Mouse (Mus musculus): ENCODE measurements around the gene Asap2. TPM values are rescaled to one million over a fixed set of nuclear protein-coding genes. Genes with fewer than 3 reads are reported as not detected.

Gene Asap2
- polyA plus RNA-seq, 1 experiment from 2014 or later, result 12.7 TPM

GRCm38 (mm10) chr12:21205799-21206198 is 215.5 kb downstream of the Asap2 start:
- ATAC-seq (replicated peaks), result no peak
- Histone ChIP-seq H3K4me1 (peaks cover 24% of the 10 kb centered on the region), H3K36me3 (peaks cover 31% of the 10 kb centered on the region), H3K4me2 (replicated peaks) (no peak overlapping the region), H3K4me3 (no peak overlapping the region), H3K27ac (replicated peaks) (no peak overlapping the region), H3K9me3 (no peaks in the 10 kb centered on the region), H3K9ac (replicated peaks) (no peak overlapping the region), H3K27me3 (no peaks in the 10 kb centered on the region)
- 91% methylated on average over 4 of the region's 4 CpGs for WGBS

GRCm38 (mm10) chr12:21207422-21207821 is 217.2 kb downstream of the Asap2 start:
- peaks cover 32% of the 10 kb centered on the region for H3K36me3 ChIP-seq
- H3K27me3 ChIP-seq, result no peaks in the 10 kb centered on the region
- no peak overlapping the region for H3K4me3 ChIP-seq
- H3K4me1 ChIP-seq, result peaks cover 19% of the 10 kb centered on the region
- no peak overlapping the region for H3K4me2 ChIP-seq (replicated peaks)
- H3K27ac ChIP-seq (replicated peaks), result no peak overlapping the region
- no peaks in the 10 kb centered on the region for H3K9me3 ChIP-seq
- ATAC-seq (replicated peaks), result no peak
- H3K9ac ChIP-seq (replicated peaks), result no peak overlapping the region
- WGBS, result 90% methylated on average over 5 of the region's 5 CpGs

GRCm38 (mm10) chr12:21208172-21208795 is 218.0 kb downstream of the Asap2 start:
- WGBS, result 92% methylated on average over 11 of the region's 11 CpGs
- H3K4me2 ChIP-seq (replicated peaks), result no peak overlapping the region
- H3K36me3 ChIP-seq, result peaks cover 38% of the 10 kb centered on the region
- H3K9ac ChIP-seq (replicated peaks), result no peak overlapping the region
- peaks cover 19% of the 10 kb centered on the region for H3K4me1 ChIP-seq
- H3K27me3 ChIP-seq, result no peaks in the 10 kb centered on the region
- no peak for ATAC-seq (replicated peaks)
- no peak overlapping the region for H3K27ac ChIP-seq (replicated peaks)
- H3K9me3 ChIP-seq, result no peaks in the 10 kb centered on the region
- H3K4me3 ChIP-seq, result no peak overlapping the region

- Histone ChIP-seq H3K27me3 (no peaks in the 10 kb centered on the region), H3K36me3 (peaks cover 46% of the 10 kb centered on the region)
These were observed 219.0 kb downstream of the Asap2 start for GRCm38 (mm10) chr12:21209273-21209672.

GRCm38 (mm10) chr12:21212876-21213275 is 222.6 kb downstream of the Asap2 start:
- H3K4me1 ChIP-seq, result no peaks in the 10 kb centered on the region
- H3K9ac ChIP-seq (replicated peaks), result no peak overlapping the region
- H3K4me2 ChIP-seq (replicated peaks), result no peak overlapping the region
- no peak overlapping the region for H3K4me3 ChIP-seq
- H3K36me3 ChIP-seq, result peaks cover 42% of the 10 kb centered on the region
- no peak overlapping the region for H3K27ac ChIP-seq (replicated peaks)
- H3K9me3 ChIP-seq, result no peaks in the 10 kb centered on the region
- WGBS, result 90% methylated on average over 17 of the region's 17 CpGs
- ATAC-seq (replicated peaks), result no peak
- no peaks in the 10 kb centered on the region for H3K27me3 ChIP-seq

More at GRCm38 (mm10) chr12:21209273-21209672, 219.0 kb downstream of the Asap2 start:
- Histone ChIP-seq H3K9me3 (no peaks in the 10 kb centered on the region), H3K4me3 (no peak overlapping the region), H3K4me1 (peaks cover 14% of the 10 kb centered on the region), H3K4me2 (replicated peaks) (no peak overlapping the region), H3K27ac (replicated peaks) (no peak overlapping the region), H3K9ac (replicated peaks) (no peak overlapping the region)
- 80% methylated on average over 10 of the region's 10 CpGs for WGBS
- ATAC-seq (replicated peaks), result no peak

GRCm38 (mm10) chr12:21214551-21215165 is 224.4 kb downstream of the Asap2 start:
- 90% methylated on average over 8 of the region's 8 CpGs for WGBS
- no peak for ATAC-seq (replicated peaks)
- Histone ChIP-seq H3K9me3 (no peaks in the 10 kb centered on the region), H3K27me3 (no peaks in the 10 kb centered on the region), H3K36me3 (peaks cover 45% of the 10 kb centered on the region), H3K4me3 (no peak overlapping the region), H3K4me1 (no peaks in the 10 kb centered on the region), H3K9ac (replicated peaks) (no peak overlapping the region), H3K4me2 (replicated peaks) (no peak overlapping the region), H3K27ac (replicated peaks) (no peak overlapping the region)

GRCm38 (mm10) chr12:21217776-21218444 is 227.7 kb downstream of the Asap2 start:
- H3K36me3 ChIP-seq, result peaks cover 43% of the 10 kb centered on the region
- H3K4me3 ChIP-seq, result no peak overlapping the region
- H3K4me1 ChIP-seq, result no peaks in the 10 kb centered on the region
- H3K27ac ChIP-seq (replicated peaks), result no peak overlapping the region
- ATAC-seq (replicated peaks), result no peak
- H3K9ac ChIP-seq (replicated peaks), result no peak overlapping the region
- no peak overlapping the region for H3K4me2 ChIP-seq (replicated peaks)
- no peaks in the 10 kb centered on the region for H3K27me3 ChIP-seq
- WGBS, result 94% methylated on average over 11 of the region's 11 CpGs
- H3K9me3 ChIP-seq, result no peaks in the 10 kb centered on the region

- no peak overlapping the region for H3K4me2 ChIP-seq (replicated peaks)
- H3K36me3 ChIP-seq, result peaks cover 42% of the 10 kb centered on the region
- no peak overlapping the region for H3K9ac ChIP-seq (replicated peaks)
- no peak for ATAC-seq (replicated peaks)
- no peaks in the 10 kb centered on the region for H3K4me1 ChIP-seq
- H3K27me3 ChIP-seq, result no peaks in the 10 kb centered on the region
- no peak overlapping the region for H3K27ac ChIP-seq (replicated peaks)
- H3K9me3 ChIP-seq, result no peaks in the 10 kb centered on the region
- WGBS, result 73% methylated on average over 1 of the region's 1 CpGs
- no peak overlapping the region for H3K4me3 ChIP-seq
These were observed 230.3 kb downstream of the Asap2 start for GRCm38 (mm10) chr12:21220596-21220995.

GRCm38 (mm10) chr12:21223923-21224322 is 233.7 kb downstream of the Asap2 start:
- H3K9ac ChIP-seq (replicated peaks), result no peak overlapping the region
- peaks cover 19% of the 10 kb centered on the region for H3K36me3 ChIP-seq
- H3K4me3 ChIP-seq, result no peak overlapping the region
- no peaks in the 10 kb centered on the region for H3K27me3 ChIP-seq
- ATAC-seq (replicated peaks), result no peak
- no peaks in the 10 kb centered on the region for H3K9me3 ChIP-seq
- no peak overlapping the region for H3K27ac ChIP-seq (replicated peaks)
- no peak overlapping the region for H3K4me2 ChIP-seq (replicated peaks)
- 87% methylated on average over 4 of the region's 4 CpGs for WGBS
- peaks cover 10% of the 10 kb centered on the region; the same call in 1 of the 2 replicates for H3K4me1 ChIP-seq

- H3K27me3 ChIP-seq, result no peaks in the 10 kb centered on the region
- WGBS, result 70% methylated on average over 8 of the region's 8 CpGs
- no peak for ATAC-seq (replicated peaks)
- no peak overlapping the region for H3K4me2 ChIP-seq (replicated peaks)
- H3K9ac ChIP-seq (replicated peaks), result no peak overlapping the region
- peaks cover 25% of the 10 kb centered on the region for H3K36me3 ChIP-seq
- no peak overlapping the region for H3K27ac ChIP-seq (replicated peaks)
- H3K4me3 ChIP-seq, result no peak overlapping the region
- no peaks in the 10 kb centered on the region for H3K9me3 ChIP-seq
- H3K4me1 ChIP-seq, result peaks cover 10% of the 10 kb centered on the region; the same call in 1 of the 2 replicates
These were observed 235.1 kb downstream of the Asap2 start for GRCm38 (mm10) chr12:21225358-21225757.

- no peak overlapping the region for H3K27ac ChIP-seq (replicated peaks)
These were observed 236.1 kb downstream of the Asap2 start for GRCm38 (mm10) chr12:21226316-21226715.

More at GRCm38 (mm10) chr12:21226316-21226715, 236.1 kb downstream of the Asap2 start:
- no peaks in the 10 kb centered on the region for H3K9me3 ChIP-seq
- H3K4me1 ChIP-seq, result peaks cover 10% of the 10 kb centered on the region; the same call in 1 of the 2 replicates
- H3K27me3 ChIP-seq, result no peaks in the 10 kb centered on the region
- H3K9ac ChIP-seq (replicated peaks), result no peak overlapping the region
- peaks cover 31% of the 10 kb centered on the region for H3K36me3 ChIP-seq
- 89% methylated on average over 9 of the region's 9 CpGs for WGBS
- H3K4me3 ChIP-seq, result no peak overlapping the region
- H3K4me2 ChIP-seq (replicated peaks), result no peak overlapping the region
- no peak for ATAC-seq (replicated peaks)

Measured in forebrain, embryonic 15.5 days (tissue).